ENCODE assay signal across 20 mouse cellular contexts in genomic region chr15:5355332-5355731, GRCm38 (mm10).
A peak's percentile ranks its signal among the peaks of the same experiment; 100 is the strongest.
DNase-seq lines count a peak whose midpoint lies in the region; ATAC-seq lines count a peak whose summit lies in the region.
"Had no signal": no experiment of that assay in that cellular context is flagged by ENCODE, and none has a peak within 500 bp of the region (broad histone marks: within the 10 kb centered on the region; RNA-seq: fewer than 3 reads in every experiment).

No protein-coding gene starts in this region.

- DNase-seq in 3T3-L1 (ENCODE audit: low read depth, low spot score) (peak; percentile 57), NIH3T3 (ENCODE audit: low read depth) (peak; percentile 16)
- DNase-seq in urinary bladder, postnatal 14 days (ENCODE audit: low spot score), result no peak
- no peak for DNase-seq in lung, postnatal 4 days
- DNase-seq: adrenal gland, postnatal 10 days; adrenal gland, postnatal 36 days; cerebellum, adult 11 months; cerebellum, adult 2 months; cerebellum, adult 9-11 months; cerebellum, postnatal 25 days; gastrocnemius, postnatal 25 days; heart, postnatal 10 days; heart, postnatal 36 days had no signal

- ATAC-seq in granulocyte monocyte progenitor cell, adult 5-6 weeks (replicated peaks; ENCODE audit: poor library complexity, severe bottlenecking), result peak; percentile 42; the same call in 1 of the 2 replicates
- ATAC-seq in megakaryocyte progenitor cell, adult 5-6 weeks (replicated peaks; ENCODE audit: poor library complexity), result no peak
- ATAC-seq: CD4-positive, CD25-positive, alpha-beta regulatory T cell, adult 4 months; forebrain, embryonic 15.5 days; hindbrain, embryonic 16.5 days; intestine, embryonic 15.5 days; Patski had no signal

Comparison
In these comparisons a context has a peak if more than half of its experiments do, and no peak if none do; other contexts are left out.
1. DNase-seq: peak in 3T3-L1 (single experiment) and NIH3T3 (single experiment); none in urinary bladder, postnatal 14 days (single experiment) and lung, postnatal 4 days (0 of 2).